Mouse (Mus musculus): ENCODE measurements around the gene Cdc42. TPM values are rescaled to one million over a fixed set of nuclear protein-coding genes. Genes with fewer than 3 reads are reported as not detected.

The Cdc42 gene
- polyA plus RNA-seq, 1 experiment from 2014 or later = 324 TPM

GRCm38 (mm10) chr4:137306577-137306888 is 51.0 kb downstream of the Cdc42 start:
- H3K4me3 ChIP-seq = no peak overlapping the region
- peaks cover 14% of the 10 kb centered on the region; the same call in 1 of the 2 replicates for H3K36me3 ChIP-seq
- no peaks in the 10 kb centered on the region for H3K9me3 ChIP-seq (replicated peaks)
- no peaks in the 10 kb centered on the region for H3K27me3 ChIP-seq (replicated peaks)
- H3K27ac ChIP-seq = no peak overlapping the region
- H3K9ac ChIP-seq = no peak overlapping the region
- no peaks in the 10 kb centered on the region for H3K4me1 ChIP-seq
- no peak for ATAC-seq
- 69% methylated on average over 8 of the region's 8 CpGs for WGBS (ENCODE audit: insufficient replicate concordance)
- no peak overlapping the region for H3K4me2 ChIP-seq

GRCm38 (mm10) chr4:137305831-137306576 is 51.5 kb downstream of the Cdc42 start:
- no peak overlapping the region for H3K4me3 ChIP-seq
- H3K36me3 ChIP-seq = peaks cover 11% of the 10 kb centered on the region; the same call in 1 of the 2 replicates
- no peaks in the 10 kb centered on the region for H3K9me3 ChIP-seq (replicated peaks)
- no peaks in the 10 kb centered on the region for H3K4me1 ChIP-seq
- ATAC-seq = no peak
- no peak overlapping the region for H3K9ac ChIP-seq
- H3K27me3 ChIP-seq (replicated peaks) = no peaks in the 10 kb centered on the region
- H3K4me2 ChIP-seq = no peak overlapping the region
- WGBS (ENCODE audit: insufficient replicate concordance) = 72% methylated on average over 13 of the region's 13 CpGs
- H3K27ac ChIP-seq = no peak overlapping the region

- Histone ChIP-seq H3K27me3 (replicated peaks) (no peaks in the 10 kb centered on the region), H3K36me3 (peaks cover 3% of the 10 kb centered on the region; the same call in 1 of the 2 replicates), H3K9ac (no peak overlapping the region), H3K4me1 (peaks cover 4% of the 10 kb centered on the region; the same call in 1 of the 2 replicates), H3K4me2 (no peak overlapping the region), H3K9me3 (replicated peaks) (no peaks in the 10 kb centered on the region), H3K27ac (no peak overlapping the region), H3K4me3 (no peak overlapping the region)
- 82% methylated on average over 7 of the region's 7 CpGs for WGBS (ENCODE audit: insufficient replicate concordance)
- ATAC-seq = no peak
These were observed 52.5 kb downstream of the Cdc42 start for GRCm38 (mm10) chr4:137305066-137305465.

- no peak for ATAC-seq
- H3K9me3 ChIP-seq (replicated peaks) = no peaks in the 10 kb centered on the region
- peaks cover 6% of the 10 kb centered on the region; the same call in 1 of the 2 replicates for H3K4me1 ChIP-seq
- no peaks in the 10 kb centered on the region; the same call in 1 of the 2 replicates for H3K36me3 ChIP-seq
- H3K4me2 ChIP-seq = no peak overlapping the region
- 77% methylated on average over 7 of the region's 7 CpGs for WGBS (ENCODE audit: insufficient replicate concordance)
- no peaks in the 10 kb centered on the region for H3K27me3 ChIP-seq (replicated peaks)
- H3K9ac ChIP-seq = no peak overlapping the region
- no peak overlapping the region for H3K4me3 ChIP-seq
- no peak overlapping the region for H3K27ac ChIP-seq
These were observed 53.4 kb downstream of the Cdc42 start for GRCm38 (mm10) chr4:137304106-137304505.

GRCm38 (mm10) chr4:137301635-137302034 is 55.9 kb downstream of the Cdc42 start:
- Histone ChIP-seq H3K4me1 (peaks cover 6% of the 10 kb centered on the region; the same call in 1 of the 2 replicates), H3K4me3 (no peak overlapping the region), H3K4me2 (no peak overlapping the region), H3K9me3 (replicated peaks) (no peaks in the 10 kb centered on the region), H3K36me3 (no peaks in the 10 kb centered on the region; the same call in 1 of the 2 replicates), H3K9ac (no peak overlapping the region), H3K27ac (no peak overlapping the region), H3K27me3 (replicated peaks) (no peaks in the 10 kb centered on the region)
- ATAC-seq = no peak
- WGBS (ENCODE audit: insufficient replicate concordance) = 79% methylated on average over 16 of the region's 16 CpGs

GRCm38 (mm10) chr4:137300227-137300626 is 57.3 kb downstream of the Cdc42 start:
- Histone ChIP-seq H3K4me2 (no peak overlapping the region), H3K9me3 (replicated peaks) (no peaks in the 10 kb centered on the region), H3K27me3 (replicated peaks) (no peaks in the 10 kb centered on the region), H3K27ac (no peak overlapping the region), H3K4me1 (peaks cover 6% of the 10 kb centered on the region; the same call in 1 of the 2 replicates), H3K4me3 (no peak overlapping the region), H3K36me3 (no peaks in the 10 kb centered on the region; the same call in 1 of the 2 replicates), H3K9ac (no peak overlapping the region)
- WGBS (ENCODE audit: insufficient replicate concordance) = 87% methylated on average over 13 of the region's 13 CpGs
- ATAC-seq = no peak

- H3K36me3 ChIP-seq = no peaks in the 10 kb centered on the region
- no peak overlapping the region for H3K27ac ChIP-seq
- no peak overlapping the region for H3K4me3 ChIP-seq
- no peaks in the 10 kb centered on the region for H3K27me3 ChIP-seq (replicated peaks)
- 65% methylated on average over 8 of the region's 8 CpGs for whole genome bisulfite sequencing (ENCODE audit: insufficient replicate concordance)
- H3K9ac ChIP-seq = no peak overlapping the region
- H3K4me1 ChIP-seq = peaks cover 6% of the 10 kb centered on the region; the same call in 1 of the 2 replicates
- H3K9me3 ChIP-seq (replicated peaks) = no peaks in the 10 kb centered on the region
- no peak for ATAC-seq
- H3K4me2 ChIP-seq = no peak overlapping the region
These were observed 59.1 kb downstream of the Cdc42 start for GRCm38 (mm10) chr4:137298406-137298805.

- ATAC-seq = no peak
- no peak overlapping the region for H3K4me2 ChIP-seq
- peaks cover 6% of the 10 kb centered on the region; the same call in 1 of the 2 replicates for H3K4me1 ChIP-seq
- H3K9ac ChIP-seq = no peak overlapping the region
- H3K27me3 ChIP-seq (replicated peaks) = peaks cover 4% of the 10 kb centered on the region; the same call in 1 of the 2 replicates
- no peaks in the 10 kb centered on the region for H3K9me3 ChIP-seq (replicated peaks)
- 63% methylated on average over 4 of the region's 4 CpGs for WGBS (ENCODE audit: insufficient replicate concordance)
- no peaks in the 10 kb centered on the region for H3K36me3 ChIP-seq
- no peak overlapping the region for H3K27ac ChIP-seq
- H3K4me3 ChIP-seq = no peak overlapping the region
These were observed 59.9 kb downstream of the Cdc42 start for GRCm38 (mm10) chr4:137297611-137298010.

GRCm38 (mm10) chr4:137294951-137295350 is 62.6 kb downstream of the Cdc42 start:
- Histone ChIP-seq H3K9me3 (replicated peaks) (no peaks in the 10 kb centered on the region), H3K4me1 (peaks cover under 1% of the 10 kb centered on the region; the same call in 1 of the 2 replicates), H3K36me3 (no peaks in the 10 kb centered on the region), H3K27ac (no peak overlapping the region), H3K9ac (no peak overlapping the region), H3K4me2 (no peak overlapping the region), H3K4me3 (no peak overlapping the region), H3K27me3 (replicated peaks) (peaks cover 18% of the 10 kb centered on the region)
- WGBS (ENCODE audit: insufficient replicate concordance) = 72% methylated on average over 8 of the region's 8 CpGs
- ATAC-seq = no peak

- no peak overlapping the region for H3K4me2 ChIP-seq
- peaks cover 23% of the 10 kb centered on the region for H3K27me3 ChIP-seq (replicated peaks)
- no peak overlapping the region for H3K27ac ChIP-seq
- H3K4me3 ChIP-seq = no peak overlapping the region
- no peaks in the 10 kb centered on the region for H3K4me1 ChIP-seq
- ATAC-seq = no peak
- WGBS (ENCODE audit: insufficient replicate concordance) = 58% methylated on average over 5 of the region's 5 CpGs
- no peak overlapping the region for H3K9ac ChIP-seq
- no peaks in the 10 kb centered on the region for H3K36me3 ChIP-seq
- H3K9me3 ChIP-seq (replicated peaks) = no peaks in the 10 kb centered on the region
These were observed 63.0 kb downstream of the Cdc42 start for GRCm38 (mm10) chr4:137294474-137294873.

GRCm38 (mm10) chr4:137294032-137294431 is 63.5 kb downstream of the Cdc42 start:
- ATAC-seq = no peak
- no peak overlapping the region for H3K27ac ChIP-seq
- WGBS (ENCODE audit: insufficient replicate concordance) = 67% methylated on average over 7 of the region's 7 CpGs

GRCm38 (mm10) chr4:137292625-137293024 is 64.9 kb downstream of the Cdc42 start:
- Histone ChIP-seq H3K27me3 (replicated peaks) (peaks cover 36% of the 10 kb centered on the region), H3K9ac (no peak overlapping the region), H3K4me3 (no peak overlapping the region), H3K36me3 (no peaks in the 10 kb centered on the region), H3K9me3 (replicated peaks) (no peaks in the 10 kb centered on the region), H3K4me2 (no peak overlapping the region), H3K4me1 (no peaks in the 10 kb centered on the region), H3K27ac (no peak overlapping the region)
- WGBS (ENCODE audit: insufficient replicate concordance) = 68% methylated on average over 7 of the region's 7 CpGs
- ATAC-seq = no peak

More at GRCm38 (mm10) chr4:137294032-137294431, 63.5 kb downstream of the Cdc42 start:
- Histone ChIP-seq H3K9ac (no peak overlapping the region), H3K9me3 (replicated peaks) (no peaks in the 10 kb centered on the region), H3K4me3 (no peak overlapping the region), H3K27me3 (replicated peaks) (peaks cover 27% of the 10 kb centered on the region), H3K36me3 (no peaks in the 10 kb centered on the region), H3K4me2 (no peak overlapping the region), H3K4me1 (no peaks in the 10 kb centered on the region)
